Mouse (Mus musculus): ENCODE measurements around the gene Smyd3. TPM values are rescaled to one million over a fixed set of nuclear protein-coding genes. Genes with fewer than 3 reads are reported as not detected.

Smyd3 gene
- polyA plus RNA-seq, 1 experiment from 2014 or later: 28.3 TPM

- Histone ChIP-seq H3K4me1 (ENCODE audit: control insufficient read depth, insufficient read depth, low read depth, low read length) (peaks cover 21% of the 10 kb centered on the region), H3K9me3 (ENCODE audit: control insufficient read depth, low read length) (no peaks in the 10 kb centered on the region), H3K27ac (ENCODE audit: low read depth, low read length) (peak overlapping the region; percentile 26; the same call in 1 of the 2 replicates), H3K27me3 (replicated peaks; ENCODE audit: control insufficient read depth, insufficient read depth, low read length) (no peaks in the 10 kb centered on the region), H3K4me2 (ENCODE audit: low read length) (no peak overlapping the region), H3K9ac (ENCODE audit: low read depth, low read length) (no peak overlapping the region), H3K36me3 (ENCODE audit: control insufficient read depth, insufficient read depth, low read length) (no peaks in the 10 kb centered on the region), H3K4me3 (ENCODE audit: low read length) (no peak overlapping the region)
- peak; percentile 49 for ATAC-seq
- 39% methylated on average over 18 of the region's 18 CpGs for WGBS
These were observed 457.5 kb downstream of the Smyd3 start for GRCm38 (mm10) chr1:179060113-179060955.

GRCm38 (mm10) chr1:179059286-179060112, 458.3 kb downstream of the Smyd3 start:
- H3K4me1 ChIP-seq (ENCODE audit: control insufficient read depth, insufficient read depth, low read depth, low read length): peaks cover 19% of the 10 kb centered on the region
- ATAC-seq: no peak
- no peaks in the 10 kb centered on the region for H3K9me3 ChIP-seq (ENCODE audit: control insufficient read depth, low read length)
- H3K36me3 ChIP-seq (ENCODE audit: control insufficient read depth, insufficient read depth, low read length): no peaks in the 10 kb centered on the region
- 78% methylated on average over 15 of the region's 15 CpGs for WGBS
- H3K9ac ChIP-seq (ENCODE audit: low read depth, low read length): no peak overlapping the region
- no peaks in the 10 kb centered on the region for H3K27me3 ChIP-seq (replicated peaks; ENCODE audit: control insufficient read depth, insufficient read depth, low read length)
- no peak overlapping the region for H3K4me2 ChIP-seq (ENCODE audit: low read length)
- no peak overlapping the region for H3K4me3 ChIP-seq (ENCODE audit: low read length)
- no peak overlapping the region for H3K27ac ChIP-seq (ENCODE audit: low read depth, low read length)

GRCm38 (mm10) chr1:179058675-179059074, 459.2 kb downstream of the Smyd3 start:
- Histone ChIP-seq H3K36me3 (ENCODE audit: control insufficient read depth, insufficient read depth, low read length) (no peaks in the 10 kb centered on the region), H3K27me3 (replicated peaks; ENCODE audit: control insufficient read depth, insufficient read depth, low read length) (no peaks in the 10 kb centered on the region), H3K9ac (ENCODE audit: low read depth, low read length) (no peak overlapping the region), H3K4me2 (ENCODE audit: low read length) (no peak overlapping the region), H3K4me3 (ENCODE audit: low read length) (no peak overlapping the region), H3K27ac (ENCODE audit: low read depth, low read length) (no peak overlapping the region), H3K9me3 (ENCODE audit: control insufficient read depth, low read length) (no peaks in the 10 kb centered on the region), H3K4me1 (ENCODE audit: control insufficient read depth, insufficient read depth, low read depth, low read length) (peaks cover 19% of the 10 kb centered on the region)
- ATAC-seq: no peak
- WGBS: 78% methylated on average over 4 of the region's 4 CpGs

- no peaks in the 10 kb centered on the region for H3K9me3 ChIP-seq (ENCODE audit: control insufficient read depth, low read length)
- no peak overlapping the region for H3K9ac ChIP-seq (ENCODE audit: low read depth, low read length)
- H3K36me3 ChIP-seq (ENCODE audit: control insufficient read depth, insufficient read depth, low read length): no peaks in the 10 kb centered on the region
- 84% methylated on average over 3 of the region's 3 CpGs for WGBS
- peaks cover 7% of the 10 kb centered on the region for H3K4me1 ChIP-seq (ENCODE audit: control insufficient read depth, insufficient read depth, low read depth, low read length)
- H3K4me3 ChIP-seq (ENCODE audit: low read length): no peak overlapping the region
- no peaks in the 10 kb centered on the region for H3K27me3 ChIP-seq (replicated peaks; ENCODE audit: control insufficient read depth, insufficient read depth, low read length)
- no peak overlapping the region for H3K27ac ChIP-seq (ENCODE audit: low read depth, low read length)
- H3K4me2 ChIP-seq (ENCODE audit: low read length): no peak overlapping the region
- no peak for ATAC-seq
These were observed 462.1 kb downstream of the Smyd3 start for GRCm38 (mm10) chr1:179055760-179056159.

GRCm38 (mm10) chr1:179054385-179055116, 463.3 kb downstream of the Smyd3 start:
- no peak overlapping the region for H3K9ac ChIP-seq (ENCODE audit: low read depth, low read length)
- no peak for ATAC-seq
- no peak overlapping the region for H3K4me2 ChIP-seq (ENCODE audit: low read length)
- no peaks in the 10 kb centered on the region for H3K4me1 ChIP-seq (ENCODE audit: control insufficient read depth, insufficient read depth, low read depth, low read length)
- H3K27ac ChIP-seq (ENCODE audit: low read depth, low read length): no peak overlapping the region
- no peaks in the 10 kb centered on the region for H3K9me3 ChIP-seq (ENCODE audit: control insufficient read depth, low read length)
- no peak overlapping the region for H3K4me3 ChIP-seq (ENCODE audit: low read length)
- no peaks in the 10 kb centered on the region for H3K36me3 ChIP-seq (ENCODE audit: control insufficient read depth, insufficient read depth, low read length)
- H3K27me3 ChIP-seq (replicated peaks; ENCODE audit: control insufficient read depth, insufficient read depth, low read length): no peaks in the 10 kb centered on the region
- whole genome bisulfite sequencing: 72% methylated on average over 7 of the region's 7 CpGs

- no peak for ATAC-seq
- Histone ChIP-seq H3K9ac (ENCODE audit: low read depth, low read length) (no peak overlapping the region), H3K4me3 (ENCODE audit: low read length) (no peak overlapping the region), H3K4me1 (ENCODE audit: control insufficient read depth, insufficient read depth, low read depth, low read length) (no peaks in the 10 kb centered on the region), H3K27me3 (replicated peaks; ENCODE audit: control insufficient read depth, insufficient read depth, low read length) (no peaks in the 10 kb centered on the region), H3K27ac (ENCODE audit: low read depth, low read length) (no peak overlapping the region), H3K4me2 (ENCODE audit: low read length) (no peak overlapping the region), H3K9me3 (ENCODE audit: control insufficient read depth, low read length) (no peaks in the 10 kb centered on the region), H3K36me3 (ENCODE audit: control insufficient read depth, insufficient read depth, low read length) (no peaks in the 10 kb centered on the region)
- 94% methylated on average over 6 of the region's 6 CpGs for WGBS
These were observed 465.2 kb downstream of the Smyd3 start for GRCm38 (mm10) chr1:179052545-179053180.

- 94% methylated on average over 13 of the region's 13 CpGs for WGBS
- Histone ChIP-seq H3K27me3 (replicated peaks; ENCODE audit: control insufficient read depth, insufficient read depth, low read length) (no peaks in the 10 kb centered on the region), H3K36me3 (ENCODE audit: control insufficient read depth, insufficient read depth, low read length) (no peaks in the 10 kb centered on the region), H3K9me3 (ENCODE audit: control insufficient read depth, low read length) (no peaks in the 10 kb centered on the region), H3K4me2 (ENCODE audit: low read length) (no peak overlapping the region), H3K4me1 (ENCODE audit: control insufficient read depth, insufficient read depth, low read depth, low read length) (peaks cover 4% of the 10 kb centered on the region; the same call in 1 of the 2 replicates), H3K4me3 (ENCODE audit: low read length) (no peak overlapping the region), H3K27ac (ENCODE audit: low read depth, low read length) (no peak overlapping the region), H3K9ac (ENCODE audit: low read depth, low read length) (no peak overlapping the region)
- ATAC-seq: no peak
These were observed 469.8 kb downstream of the Smyd3 start for GRCm38 (mm10) chr1:179047931-179048596.

- 51% methylated on average over 17 of the region's 17 CpGs for WGBS
- Histone ChIP-seq H3K9me3 (ENCODE audit: control insufficient read depth, low read length) (no peaks in the 10 kb centered on the region), H3K27ac (ENCODE audit: low read depth, low read length) (no peak overlapping the region), H3K27me3 (replicated peaks; ENCODE audit: control insufficient read depth, insufficient read depth, low read length) (no peaks in the 10 kb centered on the region), H3K4me2 (ENCODE audit: low read length) (no peak overlapping the region), H3K4me3 (ENCODE audit: low read length) (no peak overlapping the region), H3K4me1 (ENCODE audit: control insufficient read depth, insufficient read depth, low read depth, low read length) (peaks cover 4% of the 10 kb centered on the region; the same call in 1 of the 2 replicates), H3K36me3 (ENCODE audit: control insufficient read depth, insufficient read depth, low read length) (no peaks in the 10 kb centered on the region), H3K9ac (ENCODE audit: low read depth, low read length) (no peak overlapping the region)
- no peak for ATAC-seq
These were observed 471.8 kb downstream of the Smyd3 start for GRCm38 (mm10) chr1:179045856-179046714.
